Mouse (Mus musculus) retina, adult 2 months (tissue): ENCODE measurements around the gene Srcap.
A peak's percentile ranks its signal among the peaks of the same experiment; 100 is the strongest.

ENCODE experiments used
- DNase-seq: peaks from one replicate; pipeline ENCODE4 v3.0.0-alpha.2; 2012; ENCODE audit warnings: low read depth, low spot score

The Srcap gene

DNA sequence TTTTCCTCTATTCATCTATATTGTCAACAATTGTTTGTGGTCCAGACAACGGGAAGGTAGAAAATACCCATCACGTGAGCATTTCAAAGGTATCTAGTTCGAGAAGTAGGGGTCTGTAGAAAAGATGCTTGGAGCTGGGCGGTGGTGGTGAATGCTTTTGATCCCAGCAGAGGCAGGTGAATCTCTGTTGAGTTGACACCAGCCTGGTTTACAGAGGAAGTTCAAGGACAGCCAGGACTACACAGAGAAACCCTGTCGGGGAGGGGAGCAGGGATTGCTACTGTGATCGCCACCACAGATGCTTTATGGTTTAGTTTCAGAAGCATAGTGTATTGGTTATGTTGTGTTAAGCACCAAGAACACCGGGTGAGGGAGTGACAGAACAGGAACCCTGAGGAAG, 62.3 kb downstream of the Srcap start:
- DNase-seq, result no peak

DNA sequence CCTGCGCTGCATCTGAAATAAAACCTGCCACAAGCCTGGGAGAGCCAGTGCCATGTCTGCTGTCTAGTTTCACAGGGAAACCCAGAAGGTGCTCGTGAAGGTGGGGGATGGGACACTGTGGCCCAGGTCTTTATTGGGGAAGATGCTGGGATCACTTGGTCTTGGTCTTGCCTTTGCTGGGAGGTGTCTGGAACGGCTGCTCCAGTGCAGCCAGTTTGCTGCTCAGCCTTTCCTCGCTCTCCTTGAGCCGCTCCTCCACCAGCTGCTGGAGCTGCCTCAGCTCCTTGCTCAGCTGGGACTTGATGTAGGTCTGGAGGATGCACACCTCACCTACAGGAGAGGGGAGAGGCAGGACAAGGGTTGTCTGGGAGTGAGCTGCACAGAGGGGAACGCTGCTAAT, 71.5 kb downstream of the Srcap start:
- DNase-seq, result no peak

DNA sequence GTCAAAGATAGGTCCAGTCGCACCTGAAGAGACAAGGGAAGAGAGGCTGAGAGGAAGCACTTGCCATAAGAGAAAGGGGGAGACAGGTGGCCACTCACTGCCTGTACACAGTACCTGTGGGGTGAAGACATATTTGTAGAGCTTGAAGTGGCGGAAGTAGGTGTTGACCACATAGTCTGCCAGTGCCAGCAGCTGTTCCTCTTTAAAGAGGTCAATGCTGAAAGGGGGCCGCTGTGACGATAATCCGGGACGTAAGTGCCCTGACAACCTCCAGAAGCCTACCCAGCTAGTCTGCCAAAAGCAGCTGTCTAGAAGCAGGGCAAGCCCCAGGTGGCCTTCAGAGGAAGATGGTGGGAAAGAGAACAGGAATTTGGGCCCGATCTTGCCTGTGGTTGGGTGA, 73.2 kb downstream of the Srcap start:
- no peak for DNase-seq

GRCm38 (mm10) chr7:127586149-127586548, 74.4 kb downstream of the Srcap start:
- no peak for DNase-seq

DNA sequence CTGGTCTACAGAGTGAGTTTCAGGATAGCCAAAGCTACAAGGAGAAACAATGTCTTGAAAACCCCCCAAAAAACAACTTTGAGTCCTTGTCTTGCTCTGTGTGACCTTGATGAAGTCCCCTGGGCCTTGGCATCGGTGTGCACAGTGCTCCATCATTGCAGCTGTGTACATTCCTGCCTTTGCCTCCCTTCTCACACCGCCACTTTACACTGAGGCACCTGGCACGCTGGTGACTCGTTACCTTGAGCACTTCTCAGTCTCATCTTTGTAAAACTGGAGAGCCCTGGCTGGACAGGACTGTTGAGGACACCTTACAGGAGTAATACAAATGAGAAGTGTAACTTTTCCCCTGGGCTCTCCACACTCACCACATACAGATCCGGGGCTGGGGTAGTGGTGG, 75.4 kb downstream of the Srcap start:
- DNase-seq, result no peak

DNA sequence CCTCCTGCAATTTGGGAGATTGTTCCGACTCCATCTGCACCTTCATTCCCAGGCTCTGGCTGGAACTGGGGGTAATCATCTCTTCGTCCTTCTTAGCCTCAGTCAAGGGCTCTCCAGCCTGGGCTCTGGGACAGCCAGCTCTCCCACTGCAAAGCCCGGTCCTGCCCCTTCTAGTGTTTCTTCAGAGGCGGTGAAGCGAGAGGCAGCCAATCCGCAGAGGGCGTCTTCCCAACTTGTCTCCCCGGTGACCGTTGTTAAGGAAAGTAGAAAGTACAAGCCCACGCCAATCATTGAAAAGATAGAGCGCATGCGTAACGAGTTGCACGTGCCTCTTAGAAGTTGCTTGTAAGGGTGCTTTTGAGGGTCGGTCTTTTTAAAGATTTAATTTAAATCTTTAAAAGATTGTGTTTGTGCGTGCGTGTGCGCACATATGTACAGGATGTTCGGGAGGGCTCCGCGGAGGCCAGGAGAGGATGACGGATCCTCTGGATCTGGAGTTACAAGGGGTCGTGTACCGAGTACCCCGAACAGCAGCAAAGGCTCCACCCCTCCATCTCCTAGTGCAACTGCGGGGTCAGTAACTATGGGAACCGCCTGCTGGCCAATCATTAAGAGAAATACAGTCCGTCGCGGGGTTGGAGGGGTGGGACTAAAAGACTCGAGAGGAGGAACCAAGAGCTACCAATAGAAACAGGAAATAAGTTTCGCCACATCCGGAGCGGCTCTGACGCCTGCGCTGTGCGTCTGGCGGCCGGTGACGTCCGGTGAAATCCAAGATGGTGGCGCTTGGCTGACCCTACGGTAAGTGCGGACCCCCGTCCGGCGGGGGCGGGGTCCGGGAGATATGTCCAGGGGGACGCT, 76.5 kb downstream of the Srcap start, which contains the start of the genes Ccdc189 and Rnf40:
Ccdc189 (minus strand) TSS at position 585 of the 861 bp plus-strand sequence.
Rnf40 (plus strand) TSS at position 757 of the 861 bp plus-strand sequence.
- DNase-seq, result peak; percentile 85

DNA sequence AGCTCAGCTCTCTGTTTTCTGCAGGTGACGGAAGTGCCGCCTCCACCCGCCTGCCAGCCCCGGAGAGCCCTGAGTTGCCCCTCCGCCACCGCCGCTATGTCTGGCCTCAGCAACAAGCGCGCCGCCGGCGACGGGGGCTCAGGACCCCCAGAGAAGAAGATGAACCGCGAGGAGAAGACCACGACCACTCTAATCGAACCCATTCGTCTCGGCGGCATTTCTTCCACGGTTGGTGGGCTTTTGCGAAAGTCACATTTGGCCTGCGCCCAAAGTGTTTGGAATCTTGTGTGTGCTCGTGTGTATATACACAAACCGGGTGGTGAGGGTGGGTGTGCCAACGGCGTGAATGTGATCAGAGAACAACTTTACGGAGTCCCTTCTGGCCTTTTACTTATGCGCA, 77.1 kb downstream of the Srcap start:
- DNase-seq, result no peak

DNA sequence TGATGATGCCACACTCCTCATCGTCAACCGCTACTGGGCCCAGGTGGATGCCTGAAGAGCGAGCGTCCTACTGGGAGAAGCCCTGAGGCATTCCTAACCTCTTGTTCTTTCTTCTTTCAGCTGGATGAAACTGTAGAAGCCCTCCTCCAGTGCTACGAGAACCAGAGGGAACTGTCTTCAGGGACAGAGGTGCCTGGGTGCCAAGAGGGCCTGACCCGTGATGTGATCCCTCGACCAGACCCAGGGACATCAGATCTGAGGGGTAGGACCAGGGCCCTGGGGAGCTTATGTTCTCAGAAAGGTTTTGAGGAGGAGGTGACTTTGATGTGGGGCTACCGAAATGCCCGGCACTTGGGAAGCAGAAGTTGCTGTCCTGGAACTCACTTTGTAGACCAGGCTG, 77.9 kb downstream of the Srcap start:
- DNase-seq, result no peak

DNA sequence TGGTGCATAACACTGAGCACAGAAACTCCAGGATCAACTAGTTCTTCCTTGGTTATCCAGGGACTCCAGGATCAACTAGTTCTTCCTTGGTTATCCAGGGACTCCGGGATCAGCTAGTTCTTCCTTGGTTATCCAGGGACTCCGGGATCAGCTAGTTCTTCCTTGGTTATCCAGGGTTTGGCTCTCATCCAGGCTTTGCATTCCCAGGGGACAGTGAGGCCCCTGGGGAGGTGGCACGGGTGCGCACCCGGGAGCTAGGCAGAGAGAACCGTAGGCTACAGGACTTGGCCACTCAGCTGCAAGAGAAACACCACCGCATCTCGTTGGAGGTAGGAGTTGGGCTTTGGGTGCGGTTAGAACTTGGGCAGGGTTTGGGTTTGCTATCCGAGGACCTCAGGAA, 79.3 kb downstream of the Srcap start:
- DNase-seq, result no peak

GRCm38 (mm10) chr7:127592575-127592974, 80.8 kb downstream of the Srcap start:
- DNase-seq, result no peak

- no peak for DNase-seq
Measured at GRCm38 (mm10) chr7:127596747-127597146, 85.0 kb downstream of the Srcap start.

- no peak for DNase-seq
Measured at GRCm38 (mm10) chr7:127600612-127601011, 88.8 kb downstream of the Srcap start.

DNA sequence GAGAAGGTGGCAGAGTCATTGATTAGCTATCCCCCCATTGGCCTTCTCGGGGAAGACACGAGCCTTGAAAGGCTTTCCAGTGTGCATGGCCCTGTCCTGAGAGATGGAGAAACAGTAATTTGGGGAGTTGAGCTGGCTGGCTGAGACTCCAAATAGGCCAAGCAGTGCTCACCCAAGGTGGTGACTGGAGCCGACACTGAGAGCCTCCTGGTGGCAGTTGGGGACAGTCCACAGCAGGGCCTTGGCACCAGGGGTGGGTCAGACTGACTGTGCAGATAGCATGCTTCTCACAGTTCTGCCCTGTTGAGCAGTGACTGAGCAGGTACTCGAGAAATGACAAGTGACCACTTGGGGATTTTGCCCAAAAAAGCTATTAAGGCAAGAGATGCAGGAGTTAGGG, 90.0 kb downstream of the Srcap start:
- DNase-seq, result no peak

DNA sequence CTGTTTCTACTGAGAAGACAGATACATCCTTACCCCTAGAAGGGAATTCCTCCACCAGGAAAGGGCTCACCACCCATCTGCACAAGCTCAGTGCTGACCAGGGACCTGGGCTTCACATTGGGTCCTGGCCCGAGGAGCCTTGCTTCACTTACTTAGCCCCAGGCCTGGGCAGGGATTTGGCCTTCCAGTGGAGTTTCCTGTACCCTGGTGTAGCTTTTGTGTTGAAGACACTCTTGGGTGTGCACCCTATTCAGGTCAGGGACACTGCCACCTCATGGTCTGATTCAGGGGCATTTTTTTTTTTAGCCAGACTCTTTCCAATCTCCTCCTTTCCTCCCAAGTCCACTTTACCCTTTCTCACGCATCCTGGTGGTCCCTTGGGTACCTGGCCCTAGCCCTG, 91.1 kb downstream of the Srcap start:
- DNase-seq, result no peak

- no peak for DNase-seq
Measured at GRCm38 (mm10) chr7:127604256-127604655, 92.5 kb downstream of the Srcap start.

DNA sequence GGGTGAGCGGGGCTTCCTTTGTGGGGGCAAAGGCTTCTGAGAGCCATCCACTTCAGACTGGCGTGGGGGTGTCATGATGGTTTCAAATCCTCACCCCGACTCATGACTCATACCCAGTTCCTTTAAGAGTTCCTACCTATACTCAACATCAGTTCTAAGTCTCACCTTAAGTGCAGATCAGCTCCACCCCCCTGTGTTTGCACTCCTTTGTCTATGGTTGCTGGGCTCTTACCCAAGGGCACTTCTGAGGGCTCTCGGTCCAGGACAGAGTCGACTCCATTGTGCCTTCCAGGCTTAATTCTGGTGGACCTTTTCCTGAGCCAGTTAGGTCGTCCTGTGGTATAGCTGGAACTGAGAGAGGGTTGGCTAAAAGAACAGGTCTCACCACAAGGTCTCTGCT, 95.4 kb downstream of the Srcap start:
- no peak for DNase-seq
